Mouse (Mus musculus) E14TG2a.4 (cell line): ENCODE measurements around the gene Sgsm3.
A peak's percentile ranks its signal among the peaks of the same experiment; 100 is the strongest.

Experiments used
- H3K27me3 ChIP-seq: 2 replicates; pipeline ENCODE4 v1.6.1; 2014; ENCODE audit warnings: low read length, control low read depth; ENCODE audit not compliant: insufficient read depth
- H3K36me3 ChIP-seq: 2 replicates; pipeline ENCODE4 v1.6.1; 2014; ENCODE audit warnings: low read length, control low read depth; ENCODE audit not compliant: insufficient read depth
- H3K4me1 ChIP-seq: replicated peaks from 2 replicates; pipeline ENCODE4 v1.6.1; 2014; ENCODE audit warnings: low read depth, low read length, control low read depth
- H3K4me3 ChIP-seq: replicated peaks from 2 replicates; pipeline ENCODE4 v1.5.1; 2014; ENCODE audit warnings: mild to moderate bottlenecking, low read length
- H3K9me3 ChIP-seq: 2 replicates; pipeline ENCODE4 v1.6.1; 2014; ENCODE audit warnings: low read length, control low read depth
- CTCF ChIP-seq: conservative IDR thresholded peaks from 2 replicates; pipeline ENCODE4 v1.5.1; 2014; ENCODE audit warnings: low read length
- NANOG ChIP-seq: IDR thresholded peaks from 2 replicates; pipeline ENCODE4 v1.6.1; 2014; ENCODE audit warnings: borderline replicate concordance, low read length, mixed read lengths
- POU5F1 ChIP-seq: IDR thresholded peaks from 2 replicates; pipeline ENCODE4 v1.6.1; 2014; ENCODE audit warnings: low read length, borderline replicate concordance

Sgsm3 gene

GRCm38 (mm10) chr15:80939401-80939800 is 38.2 kb upstream of the Sgsm3 start:
- H3K27me3 ChIP-seq = no peaks in the 10 kb centered on the region
- H3K4me3 ChIP-seq = no peak overlapping the region
- peaks cover 22% of the 10 kb centered on the region for H3K36me3 ChIP-seq
- TF ChIP-seq CTCF = no peak
- no peak for TF ChIP-seq POU5F1
- TF ChIP-seq NANOG = no peak
- no peaks in the 10 kb centered on the region for H3K9me3 ChIP-seq
- peaks cover 51% of the 10 kb centered on the region for H3K4me1 ChIP-seq

- Histone ChIP-seq H3K36me3 (peaks cover 22% of the 10 kb centered on the region; the same call in 1 of the 2 replicates), H3K27me3 (no peaks in the 10 kb centered on the region), H3K4me3 (no peak overlapping the region), H3K9me3 (no peaks in the 10 kb centered on the region), H3K4me1 (peaks cover 46% of the 10 kb centered on the region)
- TF ChIP-seq CTCF = no peak
- TF ChIP-seq POU5F1 = no peak
- no peak for TF ChIP-seq NANOG
Observed at GRCm38 (mm10) chr15:80941468-80942040, 36.0 kb upstream of the Sgsm3 start.

DNA sequence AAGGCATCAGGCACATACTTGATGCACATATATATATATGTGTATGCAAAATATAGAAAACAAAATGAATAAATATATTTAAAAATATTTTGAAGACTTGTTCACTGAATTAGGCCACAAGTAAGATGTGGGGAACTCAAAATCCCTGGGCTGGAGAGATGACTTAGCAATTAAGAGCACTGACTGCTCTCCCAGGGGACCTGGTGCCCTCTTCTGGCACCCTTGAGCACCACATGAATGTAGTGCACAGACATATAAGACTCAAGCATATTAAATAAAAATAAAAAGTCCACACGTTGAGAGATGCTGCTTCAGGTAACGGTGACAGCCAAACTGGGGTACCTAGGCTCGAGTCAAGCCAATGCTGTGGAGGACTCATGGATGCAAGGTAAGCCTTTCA is 31.7 kb upstream of the Sgsm3 start:
- H3K9me3 ChIP-seq = no peaks in the 10 kb centered on the region
- peak; percentile 51 for TF ChIP-seq CTCF
- no peak for TF ChIP-seq POU5F1
- TF ChIP-seq NANOG = no peak
- peaks cover 22% of the 10 kb centered on the region for H3K36me3 ChIP-seq
- H3K27me3 ChIP-seq = no peaks in the 10 kb centered on the region
- no peak overlapping the region for H3K4me3 ChIP-seq
- H3K4me1 ChIP-seq = peaks cover 37% of the 10 kb centered on the region

DNA sequence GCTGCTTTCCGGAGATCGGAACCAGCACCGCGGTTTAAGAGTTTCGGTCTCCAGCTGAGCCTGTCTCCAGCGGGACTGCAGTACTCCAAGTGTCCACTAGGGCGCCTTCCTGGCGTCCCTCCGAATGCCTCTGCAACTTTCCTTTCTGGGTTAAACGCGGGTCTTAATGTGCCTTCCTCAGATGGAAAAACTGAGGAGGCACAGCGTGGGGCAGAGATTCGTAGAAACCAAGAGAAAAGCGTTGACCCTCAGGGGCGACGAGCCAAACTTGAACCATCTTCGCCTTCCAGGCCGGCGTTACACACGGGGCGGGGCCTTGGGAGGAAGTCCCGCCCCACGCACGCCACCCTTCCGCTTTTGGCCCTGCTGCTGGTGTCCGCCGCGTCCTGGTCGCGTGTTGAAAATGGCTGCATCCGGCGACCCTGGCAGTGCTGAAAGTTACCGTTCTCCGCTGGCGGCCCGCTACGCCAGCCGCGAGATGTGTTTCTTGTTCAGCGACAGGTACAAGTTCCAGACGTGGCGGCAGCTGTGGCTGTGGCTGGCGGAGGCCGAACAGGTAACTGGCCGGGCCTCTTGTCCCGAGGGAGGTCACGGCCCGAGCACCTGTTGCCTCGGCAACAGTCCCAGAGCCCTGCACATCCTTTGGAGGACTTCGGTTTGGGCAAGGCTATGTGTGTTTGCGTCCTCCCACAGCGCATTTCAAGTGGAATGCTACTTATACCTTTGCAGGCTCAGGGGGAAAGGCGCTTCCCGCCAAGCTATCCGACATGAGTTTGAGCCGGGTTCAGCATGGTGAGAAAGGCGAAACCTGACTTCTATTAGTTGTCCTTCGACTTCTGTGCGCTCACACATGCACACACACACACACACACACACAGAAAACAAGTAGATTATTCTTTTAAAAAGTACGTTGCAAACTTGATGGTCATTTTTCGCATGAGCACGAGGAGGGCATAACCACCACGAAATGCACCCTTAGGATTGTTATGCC is 29.1 kb upstream of the Sgsm3 start, which contains the start of gene Adsl:
Adsl (plus strand) TSS at position 346 of the 991 bp plus-strand sequence.
- peaks cover 31% of the 10 kb centered on the region for H3K36me3 ChIP-seq
- TF ChIP-seq CTCF (peak; percentile 99), POU5F1 (no peak), NANOG (no peak)
- no peaks in the 10 kb centered on the region for H3K27me3 ChIP-seq
- peak within 1 kb of the TSS; percentile 97 for H3K4me3 ChIP-seq
- no peaks in the 10 kb centered on the region for H3K9me3 ChIP-seq
- peaks cover 50% of the 10 kb centered on the region for H3K4me1 ChIP-seq

DNA sequence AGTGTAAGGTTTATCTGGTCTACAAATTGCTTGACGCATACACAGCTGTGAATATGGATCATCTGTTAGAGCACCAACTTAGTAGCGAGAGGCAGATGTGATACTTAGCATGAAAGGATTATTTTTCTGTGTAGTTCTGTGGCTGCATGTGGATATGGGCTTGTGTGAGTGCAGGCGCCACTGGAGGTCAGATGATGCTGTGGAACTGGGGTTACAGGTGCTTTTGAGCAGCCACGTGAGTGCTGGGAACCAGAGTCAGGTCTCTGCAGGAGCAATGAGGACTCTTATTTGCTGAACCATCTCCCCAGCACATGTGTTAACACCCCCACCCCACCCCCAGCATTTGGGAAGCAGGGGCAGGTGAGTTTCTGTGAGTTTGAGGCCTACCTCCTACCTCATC is 28.1 kb upstream of the Sgsm3 start:
- peaks cover 41% of the 10 kb centered on the region for H3K36me3 ChIP-seq
- peak overlapping the region; percentile 97 for H3K4me3 ChIP-seq
- TF ChIP-seq NANOG (no peak), POU5F1 (no peak), CTCF (no peak)
- peaks cover 60% of the 10 kb centered on the region for H3K4me1 ChIP-seq
- H3K9me3 ChIP-seq = no peaks in the 10 kb centered on the region
- no peaks in the 10 kb centered on the region for H3K27me3 ChIP-seq

DNA sequence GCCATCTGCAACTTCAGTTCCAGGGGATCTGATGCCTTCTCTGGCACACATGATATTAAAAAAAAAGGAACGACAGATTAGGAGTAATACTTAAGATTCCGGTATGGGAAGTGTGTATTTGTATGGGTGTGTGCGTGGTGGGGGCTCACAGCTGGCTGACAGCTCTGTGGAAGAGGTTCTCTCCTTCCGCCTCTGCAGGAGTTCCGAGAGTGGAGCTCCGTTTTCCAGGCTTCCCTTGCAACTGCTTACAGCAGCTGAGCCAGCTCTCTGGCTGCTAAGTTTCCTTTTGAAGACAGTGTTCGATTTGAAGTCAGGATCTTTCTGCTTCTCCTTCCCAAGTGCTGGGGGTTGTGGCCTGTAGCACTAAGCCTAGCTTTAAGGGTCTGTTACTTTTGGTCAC is 27.5 kb upstream of the Sgsm3 start:
- H3K27me3 ChIP-seq = no peaks in the 10 kb centered on the region
- H3K9me3 ChIP-seq = no peaks in the 10 kb centered on the region
- H3K4me3 ChIP-seq = peak overlapping the region; percentile 97
- TF ChIP-seq POU5F1 (no peak), NANOG (no peak), CTCF (no peak)
- peaks cover 62% of the 10 kb centered on the region for H3K4me1 ChIP-seq
- peaks cover 47% of the 10 kb centered on the region for H3K36me3 ChIP-seq

DNA sequence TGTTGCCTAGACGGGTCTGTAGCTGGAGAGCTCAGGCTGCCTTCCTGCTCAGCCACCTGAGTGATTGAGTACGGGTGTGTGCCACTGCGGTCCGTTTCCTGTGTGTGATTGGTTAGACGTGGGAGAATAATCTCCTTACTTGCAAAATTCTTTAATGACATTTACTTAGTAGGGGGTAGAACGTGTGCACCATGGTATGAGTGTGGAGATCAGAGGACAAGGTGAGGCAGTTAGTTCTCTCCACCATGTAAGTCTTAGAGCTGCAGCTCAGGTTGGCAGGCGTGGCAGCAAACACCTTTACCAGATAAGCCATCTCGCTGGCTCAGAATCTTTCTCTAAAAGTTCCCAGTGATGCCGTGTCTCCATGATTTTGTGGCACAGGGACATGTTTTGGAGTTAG is 23.6 kb upstream of the Sgsm3 start:
- H3K36me3 ChIP-seq = peaks cover 86% of the 10 kb centered on the region
- no peak for TF ChIP-seq POU5F1
- TF ChIP-seq CTCF = no peak
- no peak for TF ChIP-seq NANOG

DNA sequence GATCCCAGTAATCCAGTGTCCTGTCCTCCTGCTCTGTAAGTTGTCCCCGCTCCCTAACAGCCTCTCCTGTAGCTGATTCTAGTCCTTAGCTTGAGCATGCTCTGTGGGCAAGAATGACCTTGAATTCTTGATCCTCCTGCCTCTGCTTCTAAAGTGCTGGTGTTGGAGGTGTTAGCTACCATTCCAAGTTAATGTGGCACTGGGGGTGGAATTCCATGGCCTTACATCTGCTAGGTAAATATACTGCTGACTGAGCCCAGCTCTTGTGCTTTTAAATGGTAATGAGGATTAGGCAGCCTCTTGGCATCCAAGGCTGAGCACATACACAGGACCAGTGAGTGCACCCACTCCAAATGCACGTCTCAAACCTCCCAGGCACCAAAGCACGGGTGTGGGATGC is 22.7 kb upstream of the Sgsm3 start:
- H3K9me3 ChIP-seq = no peaks in the 10 kb centered on the region
- TF ChIP-seq CTCF (no peak), POU5F1 (no peak), NANOG (no peak)
- peaks cover 56% of the 10 kb centered on the region for H3K4me1 ChIP-seq
- no peak overlapping the region for H3K4me3 ChIP-seq
- H3K36me3 ChIP-seq = peaks cover 91% of the 10 kb centered on the region
- no peaks in the 10 kb centered on the region for H3K27me3 ChIP-seq

More for the DNA sequence above, 23.6 kb upstream of the Sgsm3 start:
- no peak overlapping the region for H3K4me3 ChIP-seq
- no peaks in the 10 kb centered on the region for H3K9me3 ChIP-seq
- H3K4me1 ChIP-seq = peaks cover 63% of the 10 kb centered on the region
- no peaks in the 10 kb centered on the region for H3K27me3 ChIP-seq
